Mouse (Mus musculus) C2C12 (cell line): ENCODE measurements around the gene Shroom4.

Experiments used
- CTCF ChIP-seq: IDR thresholded peaks from one replicate; pipeline ENCODE4 v1.5.1; 2011; ENCODE audit not compliant: control insufficient read depth, insufficient read depth, insufficient read length
- MAX ChIP-seq: IDR thresholded peaks from one replicate; pipeline ENCODE4 v1.6.1; 2011; ENCODE audit warnings: mild to moderate bottlenecking, control low read depth
- MYOD1 ChIP-seq: IDR thresholded peaks from one replicate; pipeline ENCODE4 v1.6.1; 2011; ENCODE audit warnings: low read depth; ENCODE audit not compliant: control insufficient read depth, insufficient read length

DNA sequence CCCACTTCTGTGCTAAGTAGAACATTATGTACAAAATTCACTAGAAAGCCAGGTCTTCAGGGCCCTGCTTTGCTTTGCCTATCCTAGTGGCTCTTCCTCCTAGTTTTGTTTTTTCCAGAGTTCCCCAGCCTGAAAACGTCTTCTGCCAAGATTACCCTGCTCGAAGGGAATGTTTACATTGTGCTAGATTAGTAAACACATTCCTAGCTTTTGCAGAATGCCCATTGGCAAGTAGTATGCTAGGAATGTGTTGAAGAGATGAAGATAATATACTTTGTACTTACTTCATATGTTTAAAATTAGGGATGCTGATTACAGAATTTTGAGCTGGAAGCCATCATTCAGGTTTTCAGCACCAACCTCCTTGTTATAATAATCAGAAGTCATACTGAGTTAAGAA is 118.8 kb downstream of the Shroom4 start:
- TF ChIP-seq MAX: no peak
- TF ChIP-seq CTCF: no peak
- no peak for TF ChIP-seq MYOD1
